8 mouse cellular contexts compared by ENCODE assay signal in genomic region chr3:125938756-125939109, GRCm38 (mm10). TPM values are rescaled to one million over a fixed set of nuclear protein-coding genes. Genes with fewer than 3 reads are reported as not detected.
DNase-seq lines count a peak whose midpoint lies in the region; ATAC-seq and TF ChIP-seq lines count a peak whose summit lies in the region.

No protein-coding gene starts in this region.

- WGBS in embryonic facial prominence, embryonic 10.5 days = under 1% methylated on average over 34 of the region's 37 CpGs
- WGBS in hindbrain, embryonic 12.5 days = 0% methylated on average over 34 of the region's 37 CpGs
- WGBS in limb, embryonic 14.5 days = 1% methylated on average over 16 of the region's 37 CpGs
- under 1% methylated on average over 32 of the region's 37 CpGs for WGBS in olfactory bulb, adult 2 months

- no peaks in the 10 kb centered on the region for H3K9me3 ChIP-seq in embryonic facial prominence, embryonic 10.5 days
- H3K9me3 ChIP-seq in hindbrain, embryonic 12.5 days (replicated peaks) = no peaks in the 10 kb centered on the region
- no peaks in the 10 kb centered on the region for H3K9me3 ChIP-seq in limb, embryonic 14.5 days (ENCODE audit: control insufficient read depth, low read length)

- peak; percentile 85 for ATAC-seq in hindbrain, embryonic 12.5 days (ENCODE audit: low FRiP score)
- peak; percentile 51 for ATAC-seq in limb, embryonic 14.5 days (ENCODE audit: low FRiP score, low read depth)

- H3K9ac ChIP-seq in hindbrain, embryonic 12.5 days = peak overlapping the region; percentile 63
- H3K9ac ChIP-seq in limb, embryonic 14.5 days (ENCODE audit: low read depth, low read length, severe bottlenecking) = no peak overlapping the region

- H3K4me3 ChIP-seq in left cerebral cortex, adult 2 months = peak overlapping the region; percentile 57
- H3K4me3 ChIP-seq in embryonic facial prominence, embryonic 10.5 days = peak overlapping the region; percentile 69
- peak overlapping the region; percentile 72 for H3K4me3 ChIP-seq in hindbrain, embryonic 12.5 days
- H3K4me3 ChIP-seq in limb, embryonic 14.5 days (replicated peaks; ENCODE audit: low read length) = peak overlapping the region; percentile 51
- peak overlapping the region; percentile 56 for H3K4me3 ChIP-seq in olfactory bulb, adult 2 months (ENCODE audit: insufficient read depth, low read depth, low read length)

- peak in 1 of 2 experiments; percentile 21 for DNase-seq in left cerebral cortex, adult 2 months (ENCODE audit: extremely low spot score in 1 of 2, low spot score in 2 of 2)
- DNase-seq in left cerebral cortex, postnatal 4 days = no peak
- DNase-seq in embryonic facial prominence, embryonic 10.5 days (ENCODE audit: low spot score) = no peak
- DNase-seq in limb, embryonic 14.5 days (ENCODE audit: low spot score) = no peak
- no peak for DNase-seq in spleen, postnatal 36 days (ENCODE audit: low spot score in 2 of 2)
- no peak for DNase-seq in ovary, postnatal 36 days (ENCODE audit: low spot score)

- peak overlapping the region; percentile 95 for H3K4me2 ChIP-seq in hindbrain, embryonic 12.5 days (replicated peaks)
- peak overlapping the region; percentile 91 for H3K4me2 ChIP-seq in limb, embryonic 14.5 days (replicated peaks; ENCODE audit: low read depth, low read length, severe bottlenecking)

- H3K4me1 ChIP-seq in embryonic facial prominence, embryonic 10.5 days = peaks cover 19% of the 10 kb centered on the region
- H3K4me1 ChIP-seq in hindbrain, embryonic 12.5 days = peaks cover 8% of the 10 kb centered on the region
- H3K4me1 ChIP-seq in limb, embryonic 14.5 days (ENCODE audit: control insufficient read depth, insufficient read depth, low read length) = peaks cover 4% of the 10 kb centered on the region; the same call in 1 of the 2 replicates
- peaks cover 11% of the 10 kb centered on the region for H3K4me1 ChIP-seq in olfactory bulb, adult 2 months (ENCODE audit: control insufficient read depth, insufficient read depth, low read length)

- no peak for TF ChIP-seq POLR2A in limb, embryonic 14.5 days (IDR thresholded peaks at IDR 0.05; ENCODE audit: borderline replicate concordance, extremely low read depth, insufficient read depth, insufficient read length)
- TF ChIP-seq POLR2A in olfactory bulb, adult 2 months (IDR thresholded peaks at IDR 0.05; ENCODE audit: insufficient read depth, low read depth, low read length) = no peak

- intact Hi-C loops in left cerebral cortex, adult 2 months (cut with DNase I) = no loop called here
- intact Hi-C loops in left cerebral cortex, postnatal 4 days (cut with DNase I) = no loop called here

- H3K27me3 ChIP-seq in embryonic facial prominence, embryonic 10.5 days (replicated peaks; ENCODE audit: low read depth, poor library complexity, severe bottlenecking) = peaks cover 55% of the 10 kb centered on the region
- peaks cover 15% of the 10 kb centered on the region for H3K27me3 ChIP-seq in hindbrain, embryonic 12.5 days
- peaks cover 35% of the 10 kb centered on the region for H3K27me3 ChIP-seq in limb, embryonic 14.5 days (ENCODE audit: control insufficient read depth, insufficient read depth, low read length)

- no peak for TF ChIP-seq CTCF in left cerebral cortex, adult 2 months (IDR thresholded peaks at IDR 0.05)
- TF ChIP-seq CTCF in olfactory bulb, adult 2 months (IDR thresholded peaks at IDR 0.05; ENCODE audit: insufficient read depth, low read depth, low read length) = no peak

- H3K27ac ChIP-seq in left cerebral cortex, adult 2 months = no peak overlapping the region
- H3K27ac ChIP-seq in embryonic facial prominence, embryonic 10.5 days (replicated peaks) = no peak overlapping the region
- H3K27ac ChIP-seq in hindbrain, embryonic 12.5 days = no peak overlapping the region
- H3K27ac ChIP-seq in limb, embryonic 14.5 days (replicated peaks; ENCODE audit: low read depth, low read length) = no peak overlapping the region
- no peak overlapping the region for H3K27ac ChIP-seq in olfactory bulb, adult 2 months (ENCODE audit: insufficient read depth, low read depth, low read length)

- H3K36me3 ChIP-seq in embryonic facial prominence, embryonic 10.5 days (replicated peaks) = no peaks in the 10 kb centered on the region
- H3K36me3 ChIP-seq in hindbrain, embryonic 12.5 days = no peaks in the 10 kb centered on the region
- no peaks in the 10 kb centered on the region for H3K36me3 ChIP-seq in limb, embryonic 14.5 days (ENCODE audit: control insufficient read depth, insufficient read depth, low read length)

RNA-seq across cellular contexts. Expression of gene Ugt8a, which starts 0.3 kb away (rescaled TPM):
- 10 to 100 TPM; 20.2 to 24.0 TPM for total RNA-seq in left cerebral cortex, adult 2 months (2021)
- 1 to 10 TPM; 4.1 to 4.5 TPM for total RNA-seq in left cerebral cortex, postnatal 4 days (2021)
- 0.99 and 1.4 TPM in 2 replicates for polyA plus RNA-seq in embryonic facial prominence, embryonic 10.5 days (2016; fragmentation: Nextera tagmentation; extraction: Ambion mirVana)
- polyA plus RNA-seq in hindbrain, embryonic 12.5 days (2016; fragmentation: Nextera tagmentation; extraction: Ambion mirVana) = 3.7 and 4.7 TPM in 2 replicates
- 0.29 and 0.32 TPM in 2 replicates for polyA plus RNA-seq in limb, embryonic 14.5 days (2012; rRNA removed)
- polyA plus RNA-seq in limb, embryonic 14.5 days (2014; fragmentation: Nextera tagmentation; extraction: Ambion mirVana) = 0.25 and 0.88 TPM in 2 replicates
- polyA plus RNA-seq in olfactory bulb, adult 2 months (2012; ENCODE audit: insufficient read depth, insufficient read length, low replicate concordance, missing spikeins) = not detected in 2 replicates
